Mouse (Mus musculus) embryonic facial prominence, embryonic 10.5 days (tissue): ENCODE data around the gene Bex6. TPM values are rescaled to one million over a fixed set of nuclear protein-coding genes. Genes with fewer than 3 reads are reported as not detected.

ENCODE experiments used
- DNase-seq: peaks from one replicate; pipeline ENCODE4 v3.0.0-alpha.2; 2017; ENCODE audit warnings: low spot score
- H3K27ac ChIP-seq: fragments of 300-500 bp; sonication (generic); replicated peaks from 2 replicates; pipeline ENCODE4 v1.5.1; 2016; ENCODE audit warnings: mild to moderate bottlenecking
- H3K27me3 ChIP-seq: fragments of 300-500 bp; sonication (generic); replicated peaks from 2 replicates; pipeline ENCODE4 v1.6.1; 2016; ENCODE audit warnings: low read depth, mild to moderate bottlenecking; ENCODE audit not compliant: poor library complexity, severe bottlenecking
- H3K36me3 ChIP-seq: fragments of 300-500 bp; sonication (generic); replicated peaks from 2 replicates; pipeline ENCODE4 v1.6.1; 2016; ENCODE audit warnings: mild to moderate bottlenecking, moderate library complexity
- H3K4me1 ChIP-seq: fragments of 300-500 bp; sonication (generic); 2 replicates; pipeline ENCODE4 v1.6.1; 2016
- H3K4me3 ChIP-seq: fragments of 300-500 bp; sonication (generic); 2 replicates; pipeline ENCODE4 v1.5.1; 2016; ENCODE audit warnings: mild to moderate bottlenecking, moderate library complexity
- H3K9me3 ChIP-seq: fragments of 300-500 bp; sonication (generic); 2 replicates; pipeline ENCODE4 v1.6.1; 2016; ENCODE audit warnings: mild to moderate bottlenecking
- WGBS: fragments of 180-500 bp; shearing (Covaris S2); methylation state at CpG from one replicate; pipeline ENCODE4 v1.1.7; 2016; 5-methylcytosine and 5-hydroxymethylcytosine counted together
- polyA plus RNA-seq: library from polyadenylated mRNA; unstranded; fragments of >200 nt; fragmentation: Nextera tagmentation; extraction: Ambion mirVana; gene quantifications from 2 replicates; pipeline ENCODE4 v1.2.1, GENCODE M21; 2016

Gene Bex6
- polyA plus RNA-seq, 1 experiment from 2014 or later, result not detected

GRCm38 (mm10) chr16:32158966-32159365 is 20.7 kb upstream of the Bex6 start:
- Histone ChIP-seq H3K4me1 (0 out of 2 replicates have a peak, but pooled peaks cover 7% of the 10 kb centered on the region), H3K9me3 (no peaks in the 10 kb centered on the region), H3K36me3 (no peaks in the 10 kb centered on the region), H3K27me3 (peaks cover 4% of the 10 kb centered on the region; the same call in 1 of the 2 replicates), H3K27ac (no peak overlapping the region), H3K4me3 (no peak overlapping the region)
- WGBS, result 95% methylated on average over 3 of the region's 3 CpGs
- no peak for DNase-seq

DNA sequence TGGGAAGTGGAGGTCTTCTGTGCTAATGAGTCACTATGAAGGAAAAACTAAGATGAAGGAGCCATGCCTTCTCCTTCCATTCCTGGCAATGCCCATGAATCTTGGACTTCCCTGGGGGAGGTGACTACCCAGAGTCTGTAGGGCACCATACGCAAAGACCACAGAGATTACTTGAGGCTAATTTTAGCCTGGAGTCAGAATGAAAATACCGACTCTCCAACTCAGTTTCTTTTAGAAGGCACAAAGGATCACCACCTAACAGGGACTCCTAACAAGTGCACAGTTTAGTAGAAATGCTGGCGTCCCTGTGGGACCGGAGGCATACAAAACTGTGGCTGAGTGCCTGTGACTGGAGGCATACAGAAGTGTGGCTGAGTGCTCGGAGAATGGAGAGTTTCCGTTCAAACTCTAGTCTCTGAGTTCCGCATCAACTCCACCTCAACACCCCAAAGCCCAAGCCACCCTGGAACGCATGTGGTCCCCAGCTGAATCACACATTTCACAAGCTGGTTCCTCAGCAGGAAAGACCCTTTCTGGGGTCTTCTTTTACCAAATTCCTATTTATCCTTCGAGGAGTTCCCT is 18.8 kb upstream of the Bex6 start:
- 88% methylated on average over 9 of the region's 9 CpGs for WGBS
- Histone ChIP-seq H3K4me3 (no peak overlapping the region), H3K27me3 (peaks cover 23% of the 10 kb centered on the region), H3K4me1 (peaks cover 22% of the 10 kb centered on the region), H3K27ac (no peak overlapping the region), H3K36me3 (no peaks in the 10 kb centered on the region), H3K9me3 (no peaks in the 10 kb centered on the region)
- no peak for DNase-seq

DNA sequence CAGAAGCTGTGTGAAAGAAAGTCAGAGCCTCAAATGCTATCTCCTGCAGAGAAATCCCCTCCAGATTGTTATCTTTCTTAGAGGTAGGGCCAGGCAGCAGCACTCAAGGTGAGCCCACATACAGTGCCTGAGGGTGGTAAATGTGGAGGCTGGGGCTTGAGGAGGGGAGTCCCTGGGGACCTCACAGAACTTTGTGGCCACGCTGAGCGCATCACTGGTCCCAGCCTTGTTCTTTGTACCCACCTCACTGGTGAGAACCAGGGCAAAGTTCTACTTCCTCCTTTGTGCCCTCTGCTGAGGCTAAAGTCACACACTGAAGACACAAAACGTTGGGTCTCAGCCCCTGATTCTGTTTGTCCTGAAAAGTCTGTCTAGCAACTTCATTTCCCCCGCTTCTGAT is 16.2 kb upstream of the Bex6 start:
- no peak overlapping the region for H3K4me3 ChIP-seq
- 71% methylated on average over 4 of the region's 4 CpGs for WGBS
- no peaks in the 10 kb centered on the region for H3K9me3 ChIP-seq
- peaks cover 27% of the 10 kb centered on the region for H3K27me3 ChIP-seq
- DNase-seq, result no peak
- no peaks in the 10 kb centered on the region for H3K36me3 ChIP-seq
- H3K4me1 ChIP-seq, result peaks cover 24% of the 10 kb centered on the region
- H3K27ac ChIP-seq, result no peak overlapping the region

GRCm38 (mm10) chr16:32163891-32164290 is 15.7 kb upstream of the Bex6 start:
- Histone ChIP-seq H3K36me3 (no peaks in the 10 kb centered on the region), H3K4me3 (no peak overlapping the region), H3K27ac (no peak overlapping the region), H3K9me3 (no peaks in the 10 kb centered on the region), H3K27me3 (peaks cover 27% of the 10 kb centered on the region), H3K4me1 (peaks cover 24% of the 10 kb centered on the region)
- DNase-seq, result no peak
- WGBS, result 86% methylated on average over 5 of the region's 5 CpGs

DNA sequence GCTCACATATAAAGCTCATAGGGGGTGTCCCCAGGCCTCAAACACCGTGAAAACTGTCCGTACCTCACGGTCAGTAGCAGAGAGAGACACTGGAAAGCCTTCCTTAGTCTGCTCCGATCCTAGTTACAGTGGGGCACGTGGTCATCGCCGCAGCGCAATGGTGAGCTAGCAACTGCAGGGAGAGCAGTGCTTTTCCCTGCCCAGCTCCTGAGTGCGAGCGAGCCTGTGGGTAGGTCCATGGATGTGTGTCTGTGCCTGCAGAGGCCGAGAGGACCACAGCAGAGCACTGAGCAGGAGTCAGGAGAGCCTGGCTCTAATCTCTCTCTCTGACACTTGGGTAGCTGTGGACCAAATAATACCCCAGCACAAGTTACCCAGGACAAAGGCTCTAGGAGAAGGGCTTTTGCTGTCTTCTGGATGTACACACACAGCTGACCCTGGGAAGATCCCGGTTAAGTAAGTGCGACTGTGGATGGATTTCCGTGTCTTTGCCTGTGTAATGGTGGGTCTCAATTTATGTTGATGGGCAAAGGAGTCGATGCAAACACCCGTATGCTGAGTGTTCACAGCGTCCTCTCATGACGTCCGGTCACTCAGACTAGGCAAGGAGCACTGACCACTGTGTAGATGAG is 15.1 kb upstream of the Bex6 start:
- H3K27me3 ChIP-seq, result peaks cover 27% of the 10 kb centered on the region
- 71% methylated on average over 19 of the region's 19 CpGs for WGBS
- H3K4me1 ChIP-seq, result peaks cover 24% of the 10 kb centered on the region
- H3K9me3 ChIP-seq, result no peaks in the 10 kb centered on the region
- H3K27ac ChIP-seq, result peak overlapping the region; percentile 79; the same call in 1 of the 2 replicates
- H3K4me3 ChIP-seq, result peak overlapping the region; percentile 61
- DNase-seq, result no peak
- H3K36me3 ChIP-seq, result no peaks in the 10 kb centered on the region

DNA sequence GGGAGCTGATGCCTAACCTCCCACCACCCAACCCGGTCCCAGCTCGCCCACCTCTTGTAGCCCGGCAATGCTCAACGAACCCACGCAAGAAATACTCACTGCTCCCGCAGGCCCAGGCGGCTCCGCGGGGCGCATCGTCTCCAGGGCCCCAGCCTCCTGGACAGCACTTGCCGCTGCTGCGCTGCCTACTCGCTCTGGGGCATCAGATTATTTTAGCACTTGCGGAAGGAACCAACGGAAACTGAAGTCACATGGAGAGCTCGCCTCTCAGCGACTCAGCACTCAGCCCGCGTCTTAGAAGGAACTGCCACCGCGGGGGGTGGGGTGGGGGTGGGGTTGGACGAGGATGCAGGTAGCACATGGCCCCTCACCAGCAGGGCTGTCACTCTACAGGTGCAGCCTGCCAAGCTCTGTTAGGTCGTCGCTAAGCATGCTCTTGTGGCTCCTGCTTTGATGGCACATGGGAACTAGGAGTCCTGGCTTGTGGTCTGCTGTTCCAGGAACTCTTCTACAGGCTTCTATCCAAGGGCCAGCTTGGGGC is 14.3 kb upstream of the Bex6 start, which contains the start of gene Nrros:
Gene Nrros (minus strand): TSS at position 314 of the 541 bp plus-strand sequence.
- Histone ChIP-seq H3K4me1 (peaks cover 24% of the 10 kb centered on the region), H3K9me3 (no peaks in the 10 kb centered on the region), H3K27me3 (peaks cover 27% of the 10 kb centered on the region), H3K36me3 (no peaks in the 10 kb centered on the region), H3K27ac (peak within 1 kb of the TSS; percentile 79), H3K4me3 (peak within 1 kb of the TSS; percentile 61)
- DNase-seq, result peak; percentile 58
- 2% methylated on average over 25 of the region's 25 CpGs for WGBS

DNA sequence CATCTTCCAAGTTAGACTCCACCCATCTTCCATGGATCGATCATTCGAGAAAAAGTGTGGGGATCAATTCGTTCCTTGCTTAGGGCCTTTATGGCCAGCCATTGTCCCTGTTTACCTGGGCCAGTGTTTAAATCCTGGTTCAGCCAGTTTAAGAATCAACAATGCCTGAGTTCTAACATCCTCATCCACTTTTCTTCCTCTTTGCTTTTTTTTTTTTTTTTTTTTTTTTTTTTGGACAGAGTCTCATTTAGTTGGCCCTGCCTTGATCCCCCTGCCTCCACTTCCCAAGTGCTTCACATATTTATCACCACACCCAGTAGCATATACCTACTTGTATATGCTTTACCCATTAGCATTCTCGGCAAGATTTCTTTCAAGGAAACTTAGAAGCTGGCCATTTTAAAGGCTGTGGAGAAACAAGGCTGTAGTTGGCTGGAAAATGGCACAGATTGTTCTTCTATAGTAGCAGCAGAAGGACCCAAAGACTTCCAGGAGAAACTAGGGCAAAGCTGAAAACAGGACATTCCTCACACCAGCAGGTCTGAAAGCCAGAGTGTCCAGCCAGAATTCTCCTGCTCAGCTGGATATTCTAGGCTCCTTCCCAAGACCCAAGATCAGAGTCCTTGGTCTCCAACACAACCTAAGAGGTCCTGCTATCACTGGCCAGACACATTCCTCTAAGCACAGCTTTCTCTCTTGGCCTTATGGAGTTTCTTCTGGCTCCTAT is 11.6 kb upstream of the Bex6 start:
- Histone ChIP-seq H3K4me1 (peaks cover 22% of the 10 kb centered on the region), H3K27ac (no peak overlapping the region), H3K9me3 (no peaks in the 10 kb centered on the region), H3K36me3 (no peaks in the 10 kb centered on the region), H3K27me3 (peaks cover 27% of the 10 kb centered on the region), H3K4me3 (no peak overlapping the region)
- WGBS, result 90% methylated on average over 4 of the region's 4 CpGs
- no peak for DNase-seq

- Histone ChIP-seq H3K36me3 (no peaks in the 10 kb centered on the region), H3K27ac (no peak overlapping the region), H3K4me3 (no peak overlapping the region), H3K27me3 (peaks cover 1% of the 10 kb centered on the region), H3K4me1 (no peaks in the 10 kb centered on the region), H3K9me3 (0 out of 2 replicates have a peak, but pooled peaks cover 2% of the 10 kb centered on the region)
- WGBS, result 90% methylated on average over 5 of the region's 5 CpGs
- DNase-seq, result no peak
Measured at GRCm38 (mm10) chr16:32171031-32171731, 8.4 kb upstream of the Bex6 start.

DNA sequence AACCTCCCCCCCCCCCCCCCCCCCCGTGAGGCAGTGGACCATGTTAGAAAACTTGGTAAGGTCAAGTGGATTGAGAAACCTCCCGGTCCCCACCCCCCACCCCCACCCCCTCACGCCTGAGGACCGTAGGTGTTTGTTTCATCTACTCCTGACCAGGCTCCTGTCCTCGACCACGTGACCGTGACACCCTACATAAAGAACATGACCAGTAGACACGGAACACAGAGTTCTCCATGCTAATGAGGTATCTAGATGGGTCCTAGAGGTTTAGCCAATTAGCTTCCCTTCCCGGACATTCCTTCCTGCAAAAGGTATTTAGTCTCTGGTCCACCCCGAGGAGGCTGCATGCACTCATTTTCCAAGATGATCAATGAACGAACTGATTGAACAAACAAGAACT is 6.2 kb upstream of the Bex6 start:
- whole genome bisulfite sequencing, result 77% methylated on average over 11 of the region's 11 CpGs
- 0 out of 2 replicates have a peak, but pooled peaks cover 2% of the 10 kb centered on the region for H3K9me3 ChIP-seq

DNA sequence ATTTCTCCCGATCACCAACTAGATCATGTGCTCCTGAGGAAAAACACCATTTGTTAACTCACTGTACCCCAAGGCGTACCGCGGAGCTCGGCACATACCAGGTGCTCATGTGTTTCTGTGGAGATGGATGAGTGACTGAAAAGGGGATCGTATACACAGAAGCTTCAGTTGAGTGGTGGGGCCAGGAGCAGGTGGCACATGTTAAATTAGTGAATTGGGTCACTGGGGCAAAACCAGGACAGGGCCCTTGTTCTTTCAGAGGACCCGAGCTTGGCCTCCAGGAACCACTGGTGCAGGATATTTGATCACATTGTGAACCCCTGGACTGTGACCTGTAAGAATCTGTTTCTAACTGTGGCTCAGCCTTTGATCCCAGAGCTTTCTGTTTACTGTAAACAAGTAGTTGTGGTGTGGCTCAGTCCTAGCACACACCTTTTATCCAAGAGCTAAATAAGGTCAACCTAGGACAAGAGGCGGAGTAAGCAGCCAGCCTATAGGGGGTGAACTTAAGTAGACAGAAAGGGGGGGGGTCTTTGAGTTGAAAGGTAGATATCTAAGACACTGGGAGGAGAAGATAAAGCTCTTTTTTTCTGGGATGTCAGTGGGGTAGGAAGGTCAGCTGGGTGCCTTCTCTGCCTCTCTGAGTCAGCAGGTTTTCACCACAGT is 5.2 kb upstream of the Bex6 start:
- Histone ChIP-seq H3K4me1 (peaks cover 11% of the 10 kb centered on the region), H3K9me3 (0 out of 2 replicates have a peak, but pooled peaks cover 2% of the 10 kb centered on the region), H3K36me3 (no peaks in the 10 kb centered on the region), H3K4me3 (no peak overlapping the region), H3K27me3 (no peaks in the 10 kb centered on the region), H3K27ac (no peak overlapping the region)
- DNase-seq, result no peak
- WGBS, result 84% methylated on average over 8 of the region's 8 CpGs

More for the DNA sequence above, 6.2 kb upstream of the Bex6 start:
- H3K36me3 ChIP-seq, result no peaks in the 10 kb centered on the region
- no peak for DNase-seq
- H3K27me3 ChIP-seq, result no peaks in the 10 kb centered on the region
- H3K4me1 ChIP-seq, result peaks cover 11% of the 10 kb centered on the region
- no peak overlapping the region for H3K27ac ChIP-seq
- H3K4me3 ChIP-seq, result no peak overlapping the region

DNA sequence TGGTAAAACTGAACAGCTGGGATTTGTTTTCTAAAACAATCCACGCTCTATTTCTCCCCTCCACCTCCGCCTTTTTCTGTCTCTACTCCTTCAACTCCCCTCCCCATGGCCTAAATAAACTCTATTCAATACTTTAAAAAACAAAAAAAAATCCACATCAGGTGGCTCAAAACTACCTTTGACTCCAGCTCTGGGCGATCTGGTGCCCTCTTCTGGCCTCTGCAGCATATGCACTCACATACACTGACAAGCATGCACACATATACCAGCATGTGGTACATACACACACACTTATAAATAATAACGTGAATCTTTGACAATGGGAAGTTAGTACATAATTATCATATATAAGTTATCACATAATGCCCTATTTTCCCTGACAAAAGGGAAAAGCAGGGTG is 4.6 kb upstream of the Bex6 start:
- Histone ChIP-seq H3K27ac (no peak overlapping the region), H3K4me1 (peaks cover 11% of the 10 kb centered on the region), H3K36me3 (no peaks in the 10 kb centered on the region), H3K27me3 (no peaks in the 10 kb centered on the region), H3K4me3 (no peak overlapping the region), H3K9me3 (0 out of 2 replicates have a peak, but pooled peaks cover 2% of the 10 kb centered on the region)
- WGBS, result 89% methylated on average over 4 of the region's 4 CpGs
- no peak for DNase-seq
